Mouse (Mus musculus) embryonic facial prominence, embryonic 15.5 days (tissue): ENCODE results near the gene Nudt8. TPM values are rescaled to one million over a fixed set of nuclear protein-coding genes. Genes with fewer than 3 reads are reported as not detected.
"Not testable (repeated sequence)": the region's sequence is repeated elsewhere in the genome, so short reads cannot be mapped to it uniquely, and the experiment has no call there.

Source experiments
- ATAC-seq: fragments of 200-750 bp; cut with Nextera tagmentation; 2 replicates; pipeline ENCODE4 v1.8.0; 2017; ENCODE audit warnings: low read depth, moderate TSS enrichment; ENCODE audit not compliant: insufficient number of reproducible peaks, low FRiP score, low TSS enrichment
- H3K27ac ChIP-seq: fragments of 300-500 bp; sonication (generic); replicated peaks from 2 replicates; pipeline ENCODE4 v1.5.1; 2015; ENCODE audit warnings: mild to moderate bottlenecking, inconsistent platforms
- H3K27me3 ChIP-seq: fragments of 300-500 bp; sonication (generic); 2 replicates; pipeline ENCODE4 v1.6.1; 2015; ENCODE audit warnings: inconsistent platforms
- H3K36me3 ChIP-seq: fragments of 300-500 bp; sonication (generic); 2 replicates; pipeline ENCODE4 v1.6.1; 2015; ENCODE audit warnings: mild to moderate bottlenecking, inconsistent platforms
- H3K4me1 ChIP-seq: fragments of 300-500 bp; sonication (generic); 2 replicates; pipeline ENCODE4 v1.6.1; 2015; ENCODE audit warnings: inconsistent platforms
- H3K4me2 ChIP-seq: fragments of 300-500 bp; sonication (generic); replicated peaks from 2 replicates; pipeline ENCODE4 v1.6.1; 2015; ENCODE audit warnings: mild to moderate bottlenecking, inconsistent platforms
- H3K4me3 ChIP-seq: fragments of 300-500 bp; sonication (generic); replicated peaks from 2 replicates; pipeline ENCODE4 v1.5.1; 2015; ENCODE audit warnings: mild to moderate bottlenecking, inconsistent platforms
- H3K9ac ChIP-seq: fragments of 300-500 bp; sonication (generic); 2 replicates; pipeline ENCODE4 v1.6.1; 2015; ENCODE audit warnings: inconsistent platforms
- H3K9me3 ChIP-seq: fragments of 300-500 bp; sonication (generic); replicated peaks from 2 replicates; pipeline ENCODE4 v1.6.1; 2016; ENCODE audit warnings: inconsistent platforms
- WGBS: fragments of 180-500 bp; shearing (Covaris S2); methylation state at CpG from one replicate; pipeline ENCODE4 v1.1.7; 2015; 5-methylcytosine and 5-hydroxymethylcytosine counted together
- polyA plus RNA-seq: library from polyadenylated mRNA; unstranded; fragments of >200 nt; fragmentation: Nextera tagmentation; extraction: Ambion mirVana; gene quantifications from 2 replicates; pipeline ENCODE4 v1.2.1, GENCODE M21; 2015

Gene Nudt8
- polyA plus RNA-seq, 1 experiment from 2014 or later, result 35.8 TPM

DNA sequence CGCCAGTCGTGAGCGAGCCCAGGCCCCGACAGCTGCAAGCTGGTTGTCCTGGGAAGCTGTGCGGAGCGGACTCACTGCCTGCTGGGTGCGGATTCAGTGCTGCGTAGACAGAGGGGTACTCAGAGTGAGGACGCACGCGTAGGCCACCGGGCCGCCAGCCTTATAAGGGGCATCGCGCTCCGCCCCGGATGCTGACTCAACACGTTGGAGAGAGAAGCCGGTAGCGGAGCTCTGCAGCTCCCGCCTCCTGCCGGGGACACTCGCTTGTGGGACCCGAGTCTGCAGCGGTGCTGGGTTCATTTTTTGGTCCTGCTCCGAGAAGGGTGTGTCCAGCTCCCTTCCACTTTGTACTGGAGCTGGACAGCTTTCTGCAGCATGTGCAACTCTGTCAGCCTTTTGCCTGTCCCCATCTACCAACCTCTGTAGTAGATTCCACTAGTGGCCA lies 37.4 kb downstream of the Nudt8 start, which contains the start of gene Gstp1:
Gene Gstp1, minus strand, starts transcription at position 198 of the 445 bp plus-strand sequence.
- peaks cover 15% of the 10 kb centered on the region for H3K4me1 ChIP-seq
- peak within 1 kb of the TSS; percentile 73 for H3K4me2 ChIP-seq
- peak within 1 kb of the TSS; percentile 76 for H3K9ac ChIP-seq
- under 1% methylated on average over 26 of the region's 26 CpGs for whole genome bisulfite sequencing
- peak; percentile 89 for ATAC-seq
- no peaks in the 10 kb centered on the region for H3K36me3 ChIP-seq
- no peaks in the 10 kb centered on the region for H3K9me3 ChIP-seq
- H3K27ac ChIP-seq, result peak within 1 kb of the TSS; percentile 83
- peak within 1 kb of the TSS; percentile 70 for H3K4me3 ChIP-seq
- no peaks in the 10 kb centered on the region for H3K27me3 ChIP-seq

DNA sequence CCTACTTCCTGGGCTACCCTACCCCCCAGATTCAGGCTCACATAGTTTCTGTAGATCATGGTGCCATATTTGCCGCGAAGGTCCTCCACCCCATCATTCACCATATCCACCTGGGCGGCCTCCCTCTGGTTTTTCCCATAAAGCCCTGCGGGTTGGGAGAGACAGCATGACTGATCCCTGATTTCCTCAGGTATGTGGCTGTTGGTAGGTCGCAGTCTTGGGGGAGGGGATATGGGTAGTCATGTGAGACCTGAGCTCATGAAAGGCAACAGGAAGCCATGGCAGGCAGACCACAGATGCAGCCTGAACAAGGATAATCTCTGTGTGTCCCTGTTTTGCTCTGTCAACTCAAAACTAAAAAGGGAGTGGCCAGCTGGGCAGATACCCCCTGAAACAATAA lies 40.6 kb downstream of the Nudt8 start:
- not testable (repeated sequence) for ATAC-seq, H3K27me3 ChIP-seq, H3K27ac ChIP-seq, H3K9me3 ChIP-seq, H3K36me3 ChIP-seq, H3K4me2 ChIP-seq, H3K9ac ChIP-seq, H3K4me3 ChIP-seq
- WGBS, result 79% methylated on average over 5 of the region's 5 CpGs
- H3K4me1 ChIP-seq, result peaks cover 18% of the 10 kb centered on the region

DNA sequence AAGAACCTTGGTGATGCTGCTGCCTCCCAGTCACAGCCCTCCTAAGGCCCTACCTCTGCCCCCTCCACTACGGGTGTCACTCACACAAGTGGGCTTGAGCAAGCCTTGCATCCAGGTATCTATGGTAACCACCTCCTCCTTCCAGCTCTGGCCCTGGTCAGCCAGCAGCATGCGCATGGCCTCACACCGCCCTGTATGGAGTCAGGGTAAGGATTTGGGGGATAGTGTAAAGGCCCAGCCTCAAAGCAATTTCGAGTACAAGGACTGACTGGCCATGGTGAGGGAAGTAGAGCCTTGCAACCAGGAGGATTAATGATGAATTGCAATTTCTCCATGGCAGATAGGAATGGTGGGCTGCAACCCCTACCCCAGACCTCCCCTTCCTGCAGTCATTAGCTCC lies 41.1 kb downstream of the Nudt8 start:
- H3K36me3 ChIP-seq, H3K4me2 ChIP-seq, H3K9ac ChIP-seq, ATAC-seq, H3K4me3 ChIP-seq, H3K27ac ChIP-seq, H3K9me3 ChIP-seq, H3K27me3 ChIP-seq: not testable (repeated sequence)
- 89% methylated on average over 3 of the region's 4 CpGs for WGBS
- peaks cover 18% of the 10 kb centered on the region for H3K4me1 ChIP-seq

DNA sequence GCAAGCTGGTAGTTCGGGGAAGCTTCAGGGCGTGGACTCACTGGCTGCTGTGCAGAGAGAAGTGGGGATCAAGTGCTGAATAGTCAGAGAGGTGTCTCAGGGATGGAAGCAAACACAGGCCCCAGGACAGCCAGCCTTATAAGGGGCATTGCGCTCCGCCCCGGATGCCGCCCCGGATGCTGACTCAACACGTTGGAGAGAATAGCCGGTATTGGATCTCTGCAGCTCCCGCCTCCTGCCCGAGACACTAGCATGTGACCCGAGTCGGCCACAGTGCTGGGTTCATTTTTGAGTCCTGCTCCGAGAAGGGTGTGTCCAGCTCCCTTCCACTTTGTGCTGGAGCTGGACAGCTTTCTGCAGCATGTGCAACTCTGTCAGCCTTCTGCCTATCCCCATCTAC lies 41.7 kb downstream of the Nudt8 start:
- H3K36me3 ChIP-seq, result no peaks in the 10 kb centered on the region
- H3K27me3 ChIP-seq, result no peaks in the 10 kb centered on the region
- H3K4me3 ChIP-seq, result no peak overlapping the region
- peaks cover 17% of the 10 kb centered on the region for H3K4me1 ChIP-seq
- H3K9ac ChIP-seq, result no peak overlapping the region
- no peak for ATAC-seq
- H3K4me2 ChIP-seq, result no peak overlapping the region
- no peaks in the 10 kb centered on the region for H3K9me3 ChIP-seq
- no peak overlapping the region for H3K27ac ChIP-seq
- WGBS, result 66% methylated on average over 14 of the region's 14 CpGs

DNA sequence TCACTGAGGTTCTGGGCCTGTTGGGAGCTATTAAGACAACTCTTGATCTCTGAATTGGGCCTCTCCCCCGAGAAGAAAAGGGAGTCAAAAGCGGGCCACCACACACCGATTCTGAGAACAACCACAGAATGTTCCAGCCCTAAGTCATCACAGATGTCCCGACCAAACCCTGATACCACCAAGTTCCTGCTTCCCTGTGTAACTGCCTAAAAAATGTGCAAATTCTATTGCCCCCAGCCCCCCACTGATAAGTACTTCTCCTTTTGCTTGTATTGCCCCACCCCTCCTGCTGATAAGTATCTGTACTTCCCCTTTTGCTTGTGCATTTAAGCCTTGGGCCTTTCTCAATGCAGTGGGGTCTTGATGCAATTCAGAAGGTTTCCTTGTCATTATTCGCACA lies 43.7 kb downstream of the Nudt8 start:
- H3K4me1 ChIP-seq, result peaks cover 11% of the 10 kb centered on the region
- not testable (repeated sequence) for H3K36me3 ChIP-seq, H3K27ac ChIP-seq, H3K27me3 ChIP-seq, ATAC-seq, H3K4me2 ChIP-seq, H3K9ac ChIP-seq, H3K4me3 ChIP-seq, H3K9me3 ChIP-seq
- 66% methylated on average over 5 of the region's 5 CpGs for WGBS

DNA sequence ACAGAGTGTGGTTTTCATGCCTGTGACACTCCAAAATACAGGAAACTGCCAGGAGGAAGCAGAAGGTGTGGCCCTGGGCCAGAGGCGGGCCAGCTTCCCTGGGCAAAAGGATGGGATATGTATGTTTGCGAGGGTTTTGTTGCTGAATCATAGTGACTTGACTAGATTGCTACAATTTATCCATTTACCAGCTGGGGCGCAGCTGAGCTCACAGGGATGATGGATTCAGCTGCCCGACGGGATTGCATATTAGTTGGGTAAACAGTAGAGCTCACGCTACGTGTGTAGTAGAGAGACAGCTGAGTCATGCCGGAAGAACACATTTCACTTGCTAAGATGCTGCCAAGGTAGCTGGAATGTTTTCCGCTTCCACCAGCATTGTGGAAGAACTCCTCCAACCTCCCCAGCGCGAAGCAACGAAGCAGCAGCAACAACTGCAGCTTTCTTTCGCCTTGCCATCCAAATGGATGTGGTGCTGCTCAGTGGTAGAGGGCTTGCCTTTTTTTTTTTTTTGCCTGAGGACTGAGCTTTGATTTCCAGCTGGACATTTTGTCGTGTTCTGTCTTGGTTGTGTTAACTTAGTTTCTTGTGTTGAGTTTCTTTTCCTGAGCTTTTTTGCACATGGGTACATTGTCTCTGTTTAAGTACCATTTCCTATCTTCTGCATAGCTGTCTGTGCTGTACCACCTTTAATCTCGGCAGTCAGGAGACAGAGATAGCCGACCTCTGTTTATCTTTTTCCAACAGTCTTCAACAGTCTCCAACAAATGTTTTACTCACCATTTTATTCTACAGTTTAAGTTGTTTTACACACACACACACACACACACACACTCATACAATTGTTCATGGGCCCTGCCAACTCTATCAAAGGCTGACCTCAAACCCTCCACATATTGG lies 45.8 kb downstream of the Nudt8 start, which contains the start of gene Gstp2:
Gene Gstp2, minus strand, starts transcription at position 58 of the 900 bp plus-strand sequence.
- WGBS, result 40% methylated on average over 16 of the region's 16 CpGs
- Histone ChIP-seq H3K4me3 (no peak within 1 kb of the TSS), H3K4me2 (peak within 1 kb of the TSS; percentile 35), H3K9ac (no peak within 1 kb of the TSS), H3K4me1 (peaks cover 11% of the 10 kb centered on the region), H3K9me3 (no peaks in the 10 kb centered on the region), H3K27ac (peak within 1 kb of the TSS; percentile 55), H3K36me3 (no peaks in the 10 kb centered on the region), H3K27me3 (no peaks in the 10 kb centered on the region)
- peak; percentile 55 for ATAC-seq

DNA sequence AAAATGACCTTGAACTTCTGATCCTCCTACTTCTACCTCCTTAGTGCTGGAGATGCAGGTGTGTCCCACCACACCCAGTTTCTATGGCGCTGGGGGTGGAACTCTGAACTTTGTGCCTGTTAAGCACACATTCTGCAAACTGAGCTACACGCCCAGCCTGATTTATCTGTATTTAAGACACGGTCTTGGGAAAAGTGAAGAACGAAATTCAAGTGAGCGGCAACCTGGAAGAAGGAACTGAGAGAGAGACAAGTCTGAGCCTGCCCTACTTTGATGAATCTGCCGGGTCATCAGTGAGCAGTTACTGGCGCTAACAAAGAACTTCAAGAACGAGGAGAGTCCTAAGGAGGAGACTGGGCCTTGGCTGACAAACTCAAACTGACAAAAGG lies 46.5 kb downstream of the Nudt8 start:
- H3K27ac ChIP-seq, result peak overlapping the region; percentile 55; the same call in 1 of the 2 replicates

DNA sequence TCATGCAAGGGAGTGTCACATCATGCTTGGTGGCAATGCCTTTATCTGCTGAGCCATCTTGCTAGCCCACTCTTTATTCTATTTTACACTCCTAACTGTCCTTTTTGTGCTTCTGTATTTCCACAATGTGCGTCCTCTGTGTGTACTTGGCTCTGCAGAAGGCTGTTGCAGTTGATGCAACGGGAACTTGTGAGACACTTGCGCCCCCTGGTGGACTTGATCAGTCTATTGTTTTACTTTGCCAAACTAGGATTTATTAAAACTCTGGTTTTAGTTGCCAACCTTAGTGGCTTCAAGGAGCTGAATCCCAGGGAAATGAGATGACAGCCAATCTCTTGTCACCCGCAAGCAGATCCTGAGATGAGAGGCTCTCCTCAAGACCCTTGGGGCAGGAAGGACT lies 47.5 kb downstream of the Nudt8 start:
- no peak overlapping the region for H3K4me3 ChIP-seq
- no peaks in the 10 kb centered on the region for H3K9me3 ChIP-seq
- H3K36me3 ChIP-seq, result no peaks in the 10 kb centered on the region
- no peak overlapping the region for H3K9ac ChIP-seq
- H3K27ac ChIP-seq, result no peak overlapping the region
- WGBS, result 17% methylated on average over 4 of the region's 4 CpGs
- no peak for ATAC-seq
- H3K4me2 ChIP-seq, result no peak overlapping the region
- no peaks in the 10 kb centered on the region for H3K27me3 ChIP-seq
- H3K4me1 ChIP-seq, result peaks cover 11% of the 10 kb centered on the region

More for the DNA sequence above, 46.5 kb downstream of the Nudt8 start:
- Histone ChIP-seq H3K4me3 (no peak overlapping the region), H3K4me1 (peaks cover 11% of the 10 kb centered on the region), H3K27me3 (no peaks in the 10 kb centered on the region), H3K9me3 (no peaks in the 10 kb centered on the region), H3K9ac (no peak overlapping the region), H3K4me2 (no peak overlapping the region), H3K36me3 (no peaks in the 10 kb centered on the region)
- 64% methylated on average over 8 of the region's 8 CpGs for WGBS
- no peak for ATAC-seq

DNA sequence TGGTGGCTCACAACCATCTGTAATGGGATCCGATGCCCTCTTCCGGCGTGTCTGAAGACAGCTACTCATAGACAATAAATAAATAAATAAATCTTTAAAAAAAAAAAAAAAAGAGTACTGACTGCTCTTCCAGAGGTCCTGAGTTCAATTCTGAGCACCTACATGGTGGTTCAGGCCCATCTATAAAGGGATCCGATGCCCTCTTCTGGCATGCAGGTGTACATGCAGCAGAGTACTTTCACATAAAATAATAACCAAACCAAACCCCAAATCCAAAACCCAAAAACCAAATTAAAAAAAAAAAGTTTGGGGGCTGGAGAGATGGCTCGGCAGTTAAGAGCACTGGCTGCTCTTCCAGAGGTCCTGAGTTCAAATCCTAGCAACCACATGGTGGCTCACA lies 48.7 kb downstream of the Nudt8 start:
- not testable (repeated sequence) for H3K4me3 ChIP-seq, H3K27me3 ChIP-seq, H3K36me3 ChIP-seq, H3K4me2 ChIP-seq, H3K27ac ChIP-seq, ATAC-seq, H3K9ac ChIP-seq, H3K9me3 ChIP-seq
- WGBS, result 77% methylated on average over 5 of the region's 5 CpGs
- H3K4me1 ChIP-seq, result peaks cover 11% of the 10 kb centered on the region

DNA sequence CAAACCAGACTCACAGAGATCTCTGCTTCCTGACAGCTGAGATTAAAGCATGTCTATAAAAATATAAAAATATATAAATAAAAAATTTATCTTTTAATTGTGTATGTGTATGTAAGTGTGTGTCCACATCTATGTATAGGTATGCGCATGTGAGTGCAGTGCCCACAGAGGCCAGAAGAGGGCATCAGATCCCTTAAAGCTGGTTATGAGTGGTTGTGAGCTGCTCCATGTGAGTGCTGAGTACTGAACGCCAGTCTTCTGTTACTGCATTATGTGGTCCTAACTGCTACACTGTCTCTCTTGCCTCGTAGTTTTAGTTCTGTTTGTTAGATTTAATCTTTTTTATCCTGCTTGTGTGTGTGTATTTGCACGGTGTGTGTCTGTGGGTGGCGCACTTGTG lies 50.6 kb downstream of the Nudt8 start:
- no peaks in the 10 kb centered on the region for H3K9me3 ChIP-seq
- ATAC-seq, result no peak
- no peak overlapping the region for H3K4me3 ChIP-seq
- no peak overlapping the region for H3K27ac ChIP-seq
- no peak overlapping the region for H3K4me2 ChIP-seq
- peaks cover 16% of the 10 kb centered on the region for H3K4me1 ChIP-seq
- no peaks in the 10 kb centered on the region for H3K27me3 ChIP-seq
- no peaks in the 10 kb centered on the region for H3K36me3 ChIP-seq
- 89% methylated on average over 5 of the region's 5 CpGs for WGBS
- no peak overlapping the region for H3K9ac ChIP-seq
